8 mouse cellular contexts compared by ENCODE assay signal in genomic region chr5:67797006-67797958, GRCm38 (mm10). TPM values are rescaled to one million over a fixed set of nuclear protein-coding genes. Genes with fewer than 3 reads are reported as not detected.
DNase-seq lines count a peak whose midpoint lies in the region; ATAC-seq and TF ChIP-seq lines count a peak whose summit lies in the region.

No protein-coding gene starts in this region.

- no peaks in the 10 kb centered on the region for H3K27me3 ChIP-seq in hindbrain, embryonic 13.5 days
- no peaks in the 10 kb centered on the region for H3K27me3 ChIP-seq in hindbrain, embryonic 12.5 days
- no peaks in the 10 kb centered on the region for H3K27me3 ChIP-seq in hindbrain, postnatal 0 days (ENCODE audit: insufficient read depth, low read length)
- no peaks in the 10 kb centered on the region for H3K27me3 ChIP-seq in lung, embryonic 16.5 days (ENCODE audit: control insufficient read depth, insufficient read depth, low read depth, low read length)

- H3K4me2 ChIP-seq in hindbrain, embryonic 13.5 days, result no peak overlapping the region
- H3K4me2 ChIP-seq in hindbrain, embryonic 12.5 days (replicated peaks), result no peak overlapping the region
- H3K4me2 ChIP-seq in hindbrain, postnatal 0 days (ENCODE audit: low read depth, low read length), result 0 out of 2 replicates have a peak overlapping the region, but pooled peaks have one; percentile 13
- H3K4me2 ChIP-seq in lung, embryonic 16.5 days (ENCODE audit: low read depth, low read length), result no peak overlapping the region

- no peak overlapping the region for H3K4me3 ChIP-seq in hindbrain, embryonic 13.5 days
- no peak overlapping the region for H3K4me3 ChIP-seq in hindbrain, embryonic 12.5 days
- 0 out of 2 replicates have a peak overlapping the region, but pooled peaks have one; percentile 0 for H3K4me3 ChIP-seq in brown adipose tissue, adult 24 weeks (ENCODE audit: insufficient read depth, low read depth, low read length)
- H3K4me3 ChIP-seq in hindbrain, postnatal 0 days (ENCODE audit: low read length), result no peak overlapping the region
- no peak overlapping the region for H3K4me3 ChIP-seq in lung, embryonic 16.5 days (ENCODE audit: low read length)

- 0 out of 2 replicates have a peak, but pooled peaks have one; percentile 25 for ATAC-seq in hindbrain, embryonic 13.5 days (ENCODE audit: low FRiP score)
- ATAC-seq in hindbrain, embryonic 12.5 days (ENCODE audit: low FRiP score), result no peak
- peak; percentile 33; the same call in 1 of the 2 replicates for ATAC-seq in hindbrain, postnatal 0 days
- peak; percentile 80 for ATAC-seq in lung, embryonic 16.5 days (ENCODE audit: low read depth)
- ATAC-seq in megakaryocyte, adult 5-6 weeks (ENCODE audit: poor library complexity, severe bottlenecking), result no peak

- 0 out of 2 replicates have a peak overlapping the region, but pooled peaks have one; percentile 13 for H3K27ac ChIP-seq in hindbrain, embryonic 13.5 days
- no peak overlapping the region for H3K27ac ChIP-seq in hindbrain, embryonic 12.5 days
- H3K27ac ChIP-seq in brown adipose tissue, adult 24 weeks (replicated peaks; ENCODE audit: low read depth, low read length), result peak overlapping the region; percentile 69
- H3K27ac ChIP-seq in hindbrain, postnatal 0 days, result peak overlapping the region; percentile 4; the same call in 1 of the 2 replicates
- peak overlapping the region; percentile 67 for H3K27ac ChIP-seq in lung, embryonic 16.5 days (ENCODE audit: low read length)

- DNase-seq in hindbrain, postnatal 0 days (ENCODE audit: low spot score), result peak; percentile 49
- DNase-seq in thymus, postnatal 0 days (ENCODE audit: low spot score), result no peak
- no peak for DNase-seq in urinary bladder, postnatal 4 days (ENCODE audit: low spot score in 2 of 2)

- peaks cover 18% of the 10 kb centered on the region; the same call in 1 of the 2 replicates for H3K4me1 ChIP-seq in hindbrain, embryonic 13.5 days (replicated peaks)
- H3K4me1 ChIP-seq in hindbrain, embryonic 12.5 days, result peaks cover 6% of the 10 kb centered on the region; the same call in 1 of the 2 replicates
- H3K4me1 ChIP-seq in brown adipose tissue, adult 24 weeks (ENCODE audit: control insufficient read depth, insufficient read depth, insufficient read length, low read length), result peaks cover 18% of the 10 kb centered on the region
- peaks cover 12% of the 10 kb centered on the region; the same call in 1 of the 2 replicates for H3K4me1 ChIP-seq in hindbrain, postnatal 0 days (ENCODE audit: insufficient read depth, low read length)
- H3K4me1 ChIP-seq in lung, embryonic 16.5 days (replicated peaks; ENCODE audit: control insufficient read depth, insufficient read depth, low read length), result peaks cover 33% of the 10 kb centered on the region

- H3K36me3 ChIP-seq in hindbrain, embryonic 13.5 days, result peaks cover 10% of the 10 kb centered on the region
- H3K36me3 ChIP-seq in hindbrain, embryonic 12.5 days, result no peaks in the 10 kb centered on the region
- H3K36me3 ChIP-seq in hindbrain, postnatal 0 days (ENCODE audit: insufficient read depth, low read length), result no peaks in the 10 kb centered on the region
- no peaks in the 10 kb centered on the region for H3K36me3 ChIP-seq in lung, embryonic 16.5 days (ENCODE audit: control insufficient read depth, insufficient read depth, low read length)

- TF ChIP-seq CTCF in hindbrain, postnatal 0 days (IDR thresholded peaks at IDR 0.05; ENCODE audit: low read depth), result no peak

- H3K9me3 ChIP-seq in hindbrain, embryonic 13.5 days, result no peaks in the 10 kb centered on the region
- H3K9me3 ChIP-seq in hindbrain, embryonic 12.5 days (replicated peaks), result no peaks in the 10 kb centered on the region
- H3K9me3 ChIP-seq in hindbrain, postnatal 0 days (ENCODE audit: low read length), result no peaks in the 10 kb centered on the region
- no peaks in the 10 kb centered on the region for H3K9me3 ChIP-seq in lung, embryonic 16.5 days (ENCODE audit: control insufficient read depth, low read length)

- no peak overlapping the region for H3K9ac ChIP-seq in hindbrain, embryonic 13.5 days
- no peak overlapping the region for H3K9ac ChIP-seq in hindbrain, embryonic 12.5 days
- H3K9ac ChIP-seq in hindbrain, postnatal 0 days (replicated peaks; ENCODE audit: low read length), result no peak overlapping the region
- H3K9ac ChIP-seq in lung, embryonic 16.5 days (ENCODE audit: low read length), result no peak overlapping the region

- WGBS in hindbrain, embryonic 13.5 days, result 69% methylated on average over 14 of the region's 14 CpGs
- 78% methylated on average over 14 of the region's 14 CpGs for WGBS in hindbrain, embryonic 12.5 days
- 36% methylated on average over 14 of the region's 14 CpGs for WGBS in hindbrain, postnatal 0 days
- WGBS in lung, embryonic 16.5 days, result 40% methylated on average over 14 of the region's 14 CpGs

RNA-seq across cellular contexts. Expression of gene Atp8a1, which starts 50.0 kb away (rescaled TPM):
- 43.8 and 44.7 TPM in 2 replicates for polyA plus RNA-seq in hindbrain, embryonic 13.5 days (2015; fragmentation: Nextera tagmentation; extraction: Ambion mirVana)
- polyA plus RNA-seq in hindbrain, embryonic 12.5 days (2016; fragmentation: Nextera tagmentation; extraction: Ambion mirVana), result 34.0 and 37.3 TPM in 2 replicates
- 17.3 and 20.9 TPM in 2 replicates for polyA plus RNA-seq in brown adipose tissue, adult 24 weeks (2012; ENCODE audit: insufficient read depth, insufficient read length, missing spikeins)
- 78.2 and 125 TPM in 2 replicates for total RNA-seq in hindbrain, postnatal 0 days (2014; rRNA removed)
- 37.8 and 41.1 TPM in 2 replicates for polyA plus RNA-seq in hindbrain, postnatal 0 days (2015; fragmentation: Nextera tagmentation; extraction: Ambion mirVana)
- polyA plus RNA-seq in lung, embryonic 16.5 days (2015; fragmentation: Nextera tagmentation; extraction: Ambion mirVana), result 55.2 and 57.3 TPM in 2 replicates
- polyA plus RNA-seq in thymus, postnatal 0 days (2015; fragmentation: Nextera tagmentation; extraction: Ambion mirVana), result 16.5 and 16.7 TPM in 2 replicates
- 51.1 and 58.8 TPM in 2 replicates for total RNA-seq in megakaryocyte, adult 5-6 weeks (2015)
- total RNA-seq in megakaryocyte, adult 5-6 weeks (2017), result 34.1 and 35.9 TPM in 2 replicates

Comparison
In these comparisons a context has a peak if more than half of its experiments do, and no peak if none do; other contexts are left out.
1. ATAC-seq: peak in hindbrain, embryonic 13.5 days (single experiment), hindbrain, postnatal 0 days (single experiment) and lung, embryonic 16.5 days (single experiment); none in hindbrain, embryonic 12.5 days (single experiment) and megakaryocyte, adult 5-6 weeks (single experiment).